Mouse (Mus musculus): ENCODE measurements around the gene Pdc. TPM values are rescaled to one million over a fixed set of nuclear protein-coding genes. Genes with fewer than 3 reads are reported as not detected.

Gene Pdc
- not detected for polyA plus RNA-seq (2014; fragmentation: Illumina TruSeq; extraction: RNeasy Lipid Tissue Mini Kit (QIAGEN cat#74804); ENCODE audit: low read depth, low replicate concordance)

GRCm38 (mm10) chr1:150319205-150319604 lies at the start of gene Pdc:
TSS of gene Pdc (plus strand) at chr1:150319417.

Other genes with a start within 250 kb of the Pdc start
- 1.0 TPM for gene Ptgs2, start 219.4 kb upstream of the Pdc start, polyA plus RNA-seq (2014; fragmentation: Illumina TruSeq; extraction: RNeasy Lipid Tissue Mini Kit (QIAGEN cat#74804); ENCODE audit: low read depth, low replicate concordance)
- gene Tpr, start 73.4 kb downstream of the Pdc start, polyA plus RNA-seq (2014; fragmentation: Illumina TruSeq; extraction: RNeasy Lipid Tissue Mini Kit (QIAGEN cat#74804); ENCODE audit: low read depth, low replicate concordance) = 132 TPM
- 42.9 TPM for gene Odr4, start 73.7 kb downstream of the Pdc start, polyA plus RNA-seq (2014; fragmentation: Illumina TruSeq; extraction: RNeasy Lipid Tissue Mini Kit (QIAGEN cat#74804); ENCODE audit: low read depth, low replicate concordance)
- gene Prg4, start 146.7 kb downstream of the Pdc start, polyA plus RNA-seq (2014; fragmentation: Illumina TruSeq; extraction: RNeasy Lipid Tissue Mini Kit (QIAGEN cat#74804); ENCODE audit: low read depth, low replicate concordance) = 14.5 TPM